Mouse (Mus musculus) heart, adult 8-10 months (tissue): ENCODE results near the gene Taf6l. TPM values are rescaled to one million over a fixed set of nuclear protein-coding genes. Genes with fewer than 3 reads are reported as not detected.
"Not testable (repeated sequence)": the region's sequence is repeated elsewhere in the genome, so short reads cannot be mapped to it uniquely, and the experiment has no call there.

Experiments used
- DNase-seq: peaks from one replicate; pipeline ENCODE4 v3.0.0; 2022; ENCODE audit warnings: low spot score
- microRNA-seq: library from miRNA; unstranded; fragments of <30 nt; microRNA quantifications from one replicate; pipeline ENCODE4 v1.2.0, GENCODE M21; 2022
- total RNA-seq, 4 experiments: library from RNA; stranded (reverse); gene quantifications; 2 replicates each; pipeline ENCODE4 v1.2.4; 2022

The Taf6l gene
- total RNA-seq, 4 experiments from 2014 or later, result 5.4 to 9.0 (median 7.7) TPM

GRCm38 (mm10) chr19:8738911-8739310 is 47.3 kb downstream of the Taf6l start:
- DNase-seq, result no peak

- no peak for DNase-seq
Measured at GRCm38 (mm10) chr19:8736160-8736467, 50.1 kb downstream of the Taf6l start.

- DNase-seq, result peak; percentile 91
Measured at GRCm38 (mm10) chr19:8735389-8736159, 50.6 kb downstream of the Taf6l start, which contains the start of gene Wdr74. Gene Wdr74 (plus strand): TSS chr19:8735827.

- no peak for DNase-seq
Measured at GRCm38 (mm10) chr19:8734334-8734733, 51.9 kb downstream of the Taf6l start.

GRCm38 (mm10) chr19:8728335-8729099 is 57.7 kb downstream of the Taf6l start:
- not testable (repeated sequence) for DNase-seq

GRCm38 (mm10) chr19:8727495-8728114 is 58.6 kb downstream of the Taf6l start:
- DNase-seq, result no peak

GRCm38 (mm10) chr19:8726609-8727390 is 59.4 kb downstream of the Taf6l start:
- DNase-seq, result no peak

GRCm38 (mm10) chr19:8725081-8725613 is 61.1 kb downstream of the Taf6l start:
- DNase-seq, result no peak

Small RNA genes within 50 kb of the gene (microRNA-seq; reads per million reads assigned to microRNA genes)
- not detected for gene Mir6992

Other genes with a start within 250 kb of the Taf6l start
- under 1 TPM in 1 of 4 experiments, not detected in 3; 0.25 TPM for gene Slc22a8, start 195.2 kb downstream of the Taf6l start, total RNA-seq
- gene Slc22a6, start 168.4 kb downstream of the Taf6l start, total RNA-seq, result not detected
- gene Chrm1, start 122.6 kb downstream of the Taf6l start, total RNA-seq, result under 1 TPM in 2 of 4 experiments, not detected in 2; 0.09 TPM
- gene Slc3a2, start 63.0 kb downstream of the Taf6l start, total RNA-seq, result 10 to 100 TPM; 39.5 to 43.6 (median 41.9) TPM
- gene Wdr74, start 50.6 kb downstream of the Taf6l start, total RNA-seq, result 10 to 100 TPM; 16.1 to 19.6 (median 17.5) TPM
- gene 1700092M07Rik, start 45.7 kb downstream of the Taf6l start, total RNA-seq, result not detected
- 10 to 100 TPM; 20.9 to 27.3 (median 25.4) TPM for gene Stx5a, start 45.0 kb downstream of the Taf6l start, total RNA-seq
- gene Nxf1, start 29.3 kb downstream of the Taf6l start, total RNA-seq, result 10 to 100 TPM; 30.3 to 42.0 (median 33.7) TPM
- 100 to 1,000 TPM; 111 to 137 (median 125) TPM for gene Tmem223, start 15.4 kb downstream of the Taf6l start, total RNA-seq
- gene Tmem179b, start 11.9 kb downstream of the Taf6l start, total RNA-seq, result 10 to 100 TPM; 18.2 to 21.5 (median 19.5) TPM
- 10 to 100 TPM; 52.1 to 60.7 (median 55.4) TPM for gene Polr2g, start 12.2 kb upstream of the Taf6l start, total RNA-seq
- 1 to 10 TPM; 1.2 to 2.5 (median 1.5) TPM for gene Zbtb3, start 16.1 kb upstream of the Taf6l start, total RNA-seq
- gene Ttc9c, start 32.9 kb upstream of the Taf6l start, total RNA-seq, result 10 to 100 TPM; 13.7 to 16.4 (median 14.9) TPM
- 10 to 100 TPM; 46.0 to 48.9 (median 46.9) TPM for gene Hnrnpul2, start 33.6 kb upstream of the Taf6l start, total RNA-seq
- gene AC129217.1, start 43.4 kb upstream of the Taf6l start, total RNA-seq, result under 1 TPM in 1 of 4 experiments, not detected in 3; 0.53 TPM
- gene Bscl2, start 51.0 kb upstream of the Taf6l start, total RNA-seq, result 10 to 100 TPM; 21.2 to 28.1 (median 24.2) TPM
- under 1 TPM in 1 of 4 experiments, not detected in 3; 0.22 TPM for gene Gng3, start 52.8 kb upstream of the Taf6l start, total RNA-seq
- 1 to 10 TPM; 3.4 to 4.7 (median 3.9) TPM for gene Lrrn4cl, start 64.4 kb upstream of the Taf6l start, total RNA-seq
- 100 to 1,000 TPM; 122 to 127 (median 125) TPM for gene Ubxn1, start 85.1 kb upstream of the Taf6l start, total RNA-seq
- gene Uqcc3, start 94.5 kb upstream of the Taf6l start, total RNA-seq, result 10 to 100 TPM; 47.8 to 65.1 (median 52.0) TPM
- gene Lbhd1, start 97.3 kb upstream of the Taf6l start, total RNA-seq, result 1 to 10 TPM; 1.8 to 6.1 (median 4.4) TPM
- not detected for gene Gm49403, start 97.5 kb upstream of the Taf6l start, total RNA-seq
- 10 to 100 TPM; 11.8 to 29.9 (median 21.1) TPM for gene 1810009A15Rik, start 102.4 kb upstream of the Taf6l start, total RNA-seq
- gene Gm49416, start 102.5 kb upstream of the Taf6l start, total RNA-seq, result 1 to 10 TPM; 3.6 to 5.3 (median 4.6) TPM
- 10 to 100 TPM; 11.0 to 12.0 (median 11.2) TPM for gene Ints5, start 106.6 kb upstream of the Taf6l start, total RNA-seq
- gene Ganab, start 111.7 kb upstream of the Taf6l start, total RNA-seq, result 10 to 100 TPM; 45.5 to 49.6 (median 47.2) TPM
- gene B3gat3, start 134.0 kb upstream of the Taf6l start, total RNA-seq, result 10 to 100 TPM; 39.3 to 41.5 (median 40.6) TPM
- gene Rom1, start 142.9 kb upstream of the Taf6l start, total RNA-seq, result 10 to 100 TPM; 22.0 to 37.5 (median 28.1) TPM
- 1 to 10 TPM; 7.2 to 9.1 (median 7.5) TPM for gene Eml3, start 143.1 kb upstream of the Taf6l start, total RNA-seq
- gene Mta2, start 155.5 kb upstream of the Taf6l start, total RNA-seq, result 10 to 100 TPM; 28.2 to 33.7 (median 30.4) TPM
- gene Tut1, start 167.4 kb upstream of the Taf6l start, total RNA-seq, result 10 to 100 TPM in 1 of 4 experiments, 1 to 10 TPM in 3; 8.1 to 10.3 (median 8.6) TPM
- 100 to 1,000 TPM; 209 to 232 (median 227) TPM for gene Eef1g, start 180.6 kb upstream of the Taf6l start, total RNA-seq
- gene Ahnak, start 202.9 kb upstream of the Taf6l start, total RNA-seq, result 100 to 1,000 TPM; 332 to 446 (median 375) TPM